Mouse (Mus musculus) adrenal gland, adult 18-20 months (tissue): ENCODE results near the gene Pcp2. TPM values are rescaled to one million over a fixed set of nuclear protein-coding genes. Genes with fewer than 3 reads are reported as not detected.

Experiments
- total RNA-seq, 2 experiments: library from RNA; stranded (reverse); gene quantifications; 1 replicate in 1 of 2; 2 replicates in 1 of 2; pipeline ENCODE4 v1.2.3; 2021

Pcp2 gene
- total RNA-seq, 2 experiments from 2014 or later = not detected

Other genes starting within 250 kb of the Pcp2 start
- 10 to 100 TPM; 31.0 to 34.2 TPM for gene Arhgef18, start 232.5 kb downstream of the Pcp2 start, total RNA-seq
- gene Pex11g, start 157.9 kb downstream of the Pcp2 start, total RNA-seq = 1 to 10 TPM; 5.9 to 9.8 TPM
- not detected for gene Tex45, start 154.7 kb downstream of the Pcp2 start, total RNA-seq
- 10 to 100 TPM; 17.5 to 20.5 TPM for gene Zfp358, start 132.4 kb downstream of the Pcp2 start, total RNA-seq
- 10 to 100 TPM; 40.9 to 42.8 TPM for gene Mcoln1, start 125.1 kb downstream of the Pcp2 start, total RNA-seq
- 10 to 100 TPM; 37.4 to 40.7 TPM for gene Pnpla6, start 110.2 kb downstream of the Pcp2 start, total RNA-seq
- under 1 TPM in 1 of 2 experiments, not detected in 1; 0.38 TPM for gene C330021F23Rik, start 57.6 kb downstream of the Pcp2 start, total RNA-seq
- 1 to 10 TPM; 4.1 to 8.0 TPM for gene Camsap3, start 38.3 kb downstream of the Pcp2 start, total RNA-seq
- gene Xab2, start 4.2 kb downstream of the Pcp2 start, total RNA-seq = 10 to 100 TPM; 34.1 to 39.1 TPM
- 100 to 1,000 TPM; 117 to 148 TPM for gene Pet100, start 4.0 kb downstream of the Pcp2 start, total RNA-seq
- gene Stxbp2, start 5.4 kb upstream of the Pcp2 start, total RNA-seq = 10 to 100 TPM; 87.5 to 98.8 TPM
- 100 to 1,000 TPM; 182 to 325 TPM for gene Retn, start 30.2 kb upstream of the Pcp2 start, total RNA-seq
- under 1 TPM in 1 of 2 experiments, not detected in 1; 0.32 TPM for gene Mcemp1, start 40.2 kb upstream of the Pcp2 start, total RNA-seq
- 100 to 1,000 TPM in 1 of 2 experiments, 10 to 100 TPM in 1; 37.9 to 110 TPM for gene Fcor, start 46.8 kb upstream of the Pcp2 start, total RNA-seq
- 10 to 100 TPM; 22.4 to 23.6 TPM for gene Trappc5, start 50.8 kb upstream of the Pcp2 start, total RNA-seq
- under 1 TPM in 1 of 2 experiments, not detected in 1; 0.35 TPM for gene Fcer2a, start 68.6 kb upstream of the Pcp2 start, total RNA-seq
- gene Clec4g, start 95.1 kb upstream of the Pcp2 start, total RNA-seq = not detected
- 1 to 10 TPM in 1 of 2 experiments, under 1 TPM in 1; 0.40 to 1.7 TPM for gene Cd209a, start 123.4 kb upstream of the Pcp2 start, total RNA-seq
- not detected for gene Cd209e, start 228.8 kb upstream of the Pcp2 start, total RNA-seq